Mouse (Mus musculus) brain, adult 10 weeks (tissue): ENCODE data around the gene Ppp1r3a. TPM values are rescaled to one million over a fixed set of nuclear protein-coding genes. Genes with fewer than 3 reads are reported as not detected.

Source experiments
- polyA plus RNA-seq: library from polyadenylated mRNA; stranded (reverse); fragments of 350-450 nt; fragmentation: Illumina TruSeq; extraction: RNeasy Lipid Tissue Mini Kit (QIAGEN cat#74804); gene quantifications from one replicate; pipeline ENCODE4 v1.2.3, GENCODE M21; 2015; ENCODE audit warnings: low read depth, low replicate concordance

Ppp1r3a gene
- polyA plus RNA-seq: 0.31 TPM

GRCm38 (mm10) chr6:14754901-14755591 lies at the start of gene Ppp1r3a:
Gene Ppp1r3a, minus strand, starts transcription at chr6:14755274.

Other genes starting within 250 kb of the Ppp1r3a start
- gene Foxp2, start 146.1 kb upstream of the Ppp1r3a start, polyA plus RNA-seq: 10.5 TPM